Mouse (Mus musculus): ENCODE measurements at regions not wholly inside any gene's neighbourhood (a gene's known extent, or its start where the extent isn't known, plus 50 kb on each side); places are given as distances from the start of the nearest gene placed in this dataset.

DNA sequence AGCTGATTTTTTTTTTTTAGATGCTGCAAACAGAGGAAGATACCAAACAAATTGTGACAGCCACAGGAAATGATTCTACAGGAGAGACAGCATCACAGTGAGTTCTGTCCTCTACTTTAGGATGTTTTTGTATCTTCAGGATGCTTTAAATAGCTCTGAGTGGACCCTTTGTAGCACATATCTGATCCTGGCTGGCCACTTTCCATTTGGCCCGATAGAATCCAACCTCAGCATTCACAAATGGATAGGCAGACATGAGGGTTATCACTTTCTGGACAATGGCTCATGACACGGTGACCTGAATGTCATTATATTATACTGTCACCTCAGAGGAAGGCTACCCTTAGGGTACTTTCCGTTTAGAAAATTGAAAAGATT is 379.3 kb downstream of the Gm10295 start:
- DNase-seq (ENCODE audit: low spot score in 2 of 2): no peak

DNA sequence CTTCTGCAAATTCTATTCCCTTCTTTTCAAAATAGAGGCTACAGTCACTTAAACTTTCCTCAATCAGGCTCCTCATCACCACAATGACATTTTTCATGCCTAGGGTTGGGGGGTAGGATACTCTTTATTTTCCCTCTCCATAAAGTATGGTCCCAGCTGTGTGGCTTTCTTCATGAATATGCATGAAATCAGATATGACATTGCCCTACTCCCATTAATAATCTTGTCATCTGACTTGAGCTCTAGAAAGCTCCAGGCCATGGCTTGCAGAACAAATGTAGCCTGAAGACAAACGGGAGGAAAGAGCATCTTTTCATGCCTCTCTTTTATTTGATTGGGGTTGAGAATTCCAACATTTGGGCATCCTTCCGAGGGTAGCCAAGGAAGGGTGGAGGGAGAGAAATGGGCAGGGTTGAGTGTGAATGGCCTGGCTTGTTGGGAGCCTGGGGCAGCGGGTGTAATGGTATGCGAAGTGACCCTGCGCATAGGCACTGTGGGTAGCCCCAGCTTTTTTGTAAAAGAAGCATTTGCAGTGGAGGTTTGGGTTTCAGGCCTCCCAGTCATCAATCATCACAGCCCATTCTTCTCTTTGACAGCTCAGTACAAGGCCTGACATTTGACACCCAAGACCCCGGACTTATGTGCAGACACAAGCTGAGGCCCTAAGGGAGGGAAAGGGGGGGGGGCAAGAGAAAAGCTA is 379.8 kb downstream of the Gm10295 start:
- DNase-seq (ENCODE audit: low spot score in 2 of 2): no peak

GRCm38 (mm10) chr7:70952318-70952959 is 398.8 kb downstream of the Gm10295 start:
- no peak for DNase-seq (ENCODE audit: low spot score in 2 of 2)

DNA sequence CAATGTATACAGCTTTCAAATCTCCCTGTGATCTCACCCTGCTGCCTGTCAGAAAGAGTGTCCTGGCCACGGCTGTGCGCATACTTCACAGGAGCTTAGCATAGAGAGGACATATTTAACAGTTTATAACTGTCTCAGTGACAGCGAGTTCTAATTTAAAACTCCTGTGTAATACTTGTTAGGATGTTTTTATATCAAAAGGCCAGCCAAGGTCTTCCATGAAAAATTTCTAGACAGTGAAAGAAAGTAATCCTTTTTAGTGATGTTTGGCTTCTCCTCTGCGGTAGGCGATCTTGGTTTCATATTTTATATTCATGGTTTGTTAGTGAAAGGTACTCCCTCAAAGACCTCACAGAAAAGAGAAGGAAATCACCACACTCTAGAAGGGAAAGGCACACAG is 403.0 kb downstream of the Gm10295 start:
- no peak for DNase-seq (ENCODE audit: low spot score in 2 of 2)

DNA sequence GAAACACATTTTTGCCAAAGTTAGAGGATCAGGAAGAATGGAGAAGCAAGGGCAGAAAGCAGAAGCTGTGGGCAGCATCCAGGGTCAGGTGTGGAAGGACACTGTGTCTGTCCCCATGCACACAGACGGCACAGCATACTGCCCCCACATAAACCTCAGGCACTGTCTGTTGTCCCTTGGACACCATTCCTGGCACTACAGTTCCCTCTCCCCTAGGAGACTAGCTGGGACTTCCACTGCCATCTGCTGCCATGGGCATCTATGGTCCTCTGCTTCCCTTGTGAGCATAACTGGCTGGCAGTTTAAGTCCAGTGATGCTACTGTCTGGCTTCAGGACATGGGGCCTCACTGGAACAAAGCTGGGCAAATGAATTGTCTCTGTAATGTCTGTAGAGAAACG is 405.0 kb downstream of the Gm10295 start:
- DNase-seq (ENCODE audit: low spot score in 2 of 2): no peak

GRCm38 (mm10) chr7:70930911-70931310 is 420.4 kb downstream of the Gm10295 start:
- DNase-seq (ENCODE audit: low spot score in 2 of 2): no peak

GRCm38 (mm10) chr7:70929935-70930334 is 421.4 kb downstream of the Gm10295 start:
- DNase-seq (ENCODE audit: low spot score in 2 of 2): no peak

- DNase-seq (ENCODE audit: low spot score in 2 of 2): no peak
Measured at GRCm38 (mm10) chr7:70928001-70928400, 423.3 kb downstream of the Gm10295 start.

DNA sequence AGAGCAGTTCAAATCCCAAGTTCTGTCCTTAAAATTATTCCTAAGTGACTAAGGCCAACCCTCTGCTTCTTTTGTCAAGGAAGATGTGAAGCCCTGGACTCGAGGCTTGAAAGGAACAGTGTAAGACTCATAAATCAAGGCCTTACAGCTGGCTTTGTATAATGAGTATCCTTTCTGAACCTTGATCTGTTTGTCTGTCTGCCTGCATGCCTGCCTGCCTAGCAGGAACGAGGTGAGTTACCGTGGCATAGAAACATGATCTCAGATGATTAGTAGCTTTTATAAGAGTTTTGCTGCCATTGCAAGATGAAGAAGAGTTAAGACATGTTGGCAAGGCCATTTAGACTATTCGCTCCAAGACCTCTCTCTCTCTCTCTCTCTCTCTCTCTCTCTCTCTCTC is 434.3 kb downstream of the Gm10295 start:
- DNase-seq (ENCODE audit: low spot score in 2 of 2): no peak

GRCm38 (mm10) chr7:70908921-70909320 is 442.4 kb downstream of the Gm10295 start:
- no peak for DNase-seq (ENCODE audit: low spot score in 2 of 2)

- DNase-seq (ENCODE audit: low spot score in 2 of 2): no peak
Measured at GRCm38 (mm10) chr7:70891700-70892099, 459.6 kb downstream of the Gm10295 start.

DNA sequence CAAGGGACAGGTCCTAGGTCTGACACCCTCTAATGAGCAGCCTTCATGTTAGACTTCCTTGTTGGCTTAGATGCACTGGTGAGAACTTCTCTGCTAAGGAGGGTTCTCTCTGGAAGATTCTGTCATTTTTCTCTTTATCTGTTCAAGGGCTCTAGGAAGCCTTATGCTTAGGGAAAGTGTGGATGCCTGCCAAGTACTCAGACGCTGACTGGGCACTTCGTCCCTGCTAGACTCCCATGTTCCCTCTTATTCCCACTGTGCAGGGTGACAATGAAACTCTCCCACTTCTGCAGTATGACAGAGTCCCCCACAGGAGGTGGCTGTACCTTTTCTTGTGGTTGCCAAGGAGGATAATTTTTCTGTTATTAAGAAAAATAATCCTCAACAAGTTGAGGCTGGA is 470.8 kb downstream of the Gm10295 start:
- no peak for DNase-seq (ENCODE audit: low spot score in 2 of 2)

DNA sequence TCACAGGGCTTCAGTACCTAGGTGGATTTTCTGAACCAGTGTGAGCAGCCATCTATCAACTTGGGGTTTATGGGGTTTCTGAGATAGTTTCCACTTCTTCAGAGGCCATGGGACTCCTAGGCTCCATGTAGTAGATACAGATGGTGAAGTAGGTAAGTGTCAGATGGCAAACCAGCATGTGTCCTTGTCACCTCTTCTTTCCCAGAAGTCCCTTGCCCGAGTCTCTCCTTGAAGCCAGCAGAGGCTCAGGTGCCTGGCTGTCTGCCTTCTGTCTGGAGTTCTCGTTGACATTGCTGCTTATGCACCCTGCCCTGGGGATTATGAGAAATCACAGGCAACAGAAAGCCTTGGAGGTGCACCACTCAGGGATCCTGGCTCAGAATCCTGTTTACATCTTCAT is 476.9 kb downstream of the Gm10295 start:
- DNase-seq (ENCODE audit: low spot score in 2 of 2): no peak

GRCm38 (mm10) chr7:70870841-70871534 is 480.3 kb downstream of the Gm10295 start:
- DNase-seq (ENCODE audit: low spot score in 2 of 2): no peak

- DNase-seq (ENCODE audit: low spot score in 2 of 2): no peak
Measured at GRCm38 (mm10) chr7:70869125-70869524, 482.2 kb downstream of the Gm10295 start.

GRCm38 (mm10) chr7:70859957-70860356 is 491.3 kb downstream of the Gm10295 start:
- no peak for DNase-seq (ENCODE audit: low spot score in 2 of 2)

- no peak for DNase-seq (ENCODE audit: low spot score in 2 of 2)
Measured at GRCm38 (mm10) chr7:70850726-70851125, 484.2 kb upstream of the Nr2f2 start.

DNA sequence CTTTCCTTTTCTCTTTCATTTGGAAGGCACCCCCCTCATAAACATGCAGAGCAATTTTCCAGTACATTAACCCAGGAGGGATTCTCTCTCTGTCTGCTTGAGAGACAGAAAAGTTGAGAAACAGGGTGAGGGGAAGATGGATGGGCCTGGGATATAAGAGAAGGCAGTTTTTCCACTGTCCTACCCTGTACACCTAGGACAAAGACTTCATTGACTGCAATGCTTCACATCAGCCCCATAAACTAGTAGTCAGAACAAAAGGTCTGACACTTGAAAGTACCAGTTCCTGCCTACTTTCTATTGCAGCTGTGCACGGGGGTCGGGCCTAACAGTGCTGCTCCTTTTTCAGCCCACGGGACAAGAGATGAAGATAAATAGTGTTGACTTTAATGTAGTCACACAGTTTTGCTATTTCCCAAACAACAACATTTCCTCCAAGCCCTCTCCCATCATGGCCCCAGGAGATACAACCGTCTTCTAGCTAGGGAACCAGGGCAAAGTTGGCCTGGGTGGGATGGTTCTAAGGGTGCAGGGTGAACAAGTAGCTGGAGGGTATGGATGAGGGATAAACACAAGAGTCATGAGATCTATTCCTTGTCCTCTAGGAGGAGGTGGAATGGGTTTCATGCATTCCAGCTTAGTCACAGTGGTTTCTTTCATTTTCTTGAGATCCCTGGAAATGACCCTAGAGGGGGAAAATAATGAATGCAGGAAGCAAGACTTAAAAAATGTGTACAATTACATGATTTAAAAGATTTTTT is 481.7 kb upstream of the Nr2f2 start:
- no peak for DNase-seq (ENCODE audit: low spot score in 2 of 2)

DNA sequence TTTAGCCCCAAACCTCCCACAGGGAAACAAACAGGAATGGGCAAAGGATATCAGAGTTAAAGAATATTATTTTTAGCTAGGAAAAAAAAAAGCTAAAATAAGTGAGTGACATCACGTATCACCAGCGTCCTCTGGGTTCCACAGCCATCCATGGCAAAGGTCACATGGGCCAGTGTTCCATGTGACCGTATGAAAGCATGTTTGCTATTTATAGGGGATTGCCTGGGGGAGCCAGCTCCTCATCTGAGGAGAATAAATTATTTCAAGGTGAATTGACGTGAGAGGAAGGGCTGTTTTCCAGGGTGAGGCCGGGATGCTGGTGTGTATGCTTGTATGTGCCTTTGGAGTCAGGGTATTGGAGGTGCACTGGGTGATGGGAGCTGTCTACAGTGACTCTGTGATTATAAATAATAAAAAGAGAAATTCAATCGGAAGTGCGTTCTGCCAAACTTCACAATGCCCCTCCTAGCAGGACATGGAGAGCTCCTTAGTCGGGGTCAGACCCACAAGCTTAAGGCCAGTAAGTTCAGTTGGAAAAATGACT is 481.0 kb upstream of the Nr2f2 start:
- DNase-seq (ENCODE audit: low spot score in 2 of 2): no peak

GRCm38 (mm10) chr7:70846076-70846475 is 479.5 kb upstream of the Nr2f2 start:
- DNase-seq (ENCODE audit: low spot score in 2 of 2): no peak

DNA sequence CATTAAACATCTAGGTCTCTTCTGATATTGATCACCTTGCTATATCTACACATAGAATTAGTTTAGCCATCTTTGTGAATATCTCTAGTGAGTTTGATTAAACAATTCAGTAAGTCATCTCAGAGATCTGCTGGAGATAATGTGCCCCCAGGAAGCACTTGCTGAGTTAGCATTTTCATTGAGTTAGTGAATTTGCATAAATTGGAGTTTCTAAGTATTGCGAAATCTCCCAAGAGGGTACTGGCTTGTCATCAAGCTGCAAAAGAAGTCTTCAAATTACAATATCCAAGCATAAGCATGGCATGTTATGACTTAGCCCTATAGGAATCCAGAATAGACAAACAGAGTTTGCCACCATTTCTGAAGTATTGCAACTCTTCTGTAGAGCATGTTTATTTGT is 473.6 kb upstream of the Nr2f2 start:
- DNase-seq (ENCODE audit: low spot score in 2 of 2): no peak

DNA sequence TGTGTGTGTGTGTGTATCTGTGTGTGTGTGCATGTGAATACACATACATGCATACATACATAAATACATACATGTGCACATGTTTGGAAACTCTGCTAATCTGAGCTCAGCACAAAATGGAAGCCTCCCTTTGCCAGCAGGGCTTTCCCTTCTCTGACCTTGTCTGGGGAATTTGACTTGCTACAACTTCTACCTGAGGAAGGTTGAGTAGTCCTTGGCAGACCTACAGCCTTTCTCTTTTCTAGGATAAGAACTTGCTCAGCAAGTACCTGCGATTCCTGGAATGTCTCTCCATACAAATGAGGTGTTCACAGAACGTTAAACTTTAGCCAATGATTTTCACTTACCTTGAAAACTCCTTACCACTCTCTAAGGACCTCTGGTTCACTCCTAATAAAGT is 472.7 kb upstream of the Nr2f2 start:
- no peak for DNase-seq (ENCODE audit: low spot score in 2 of 2)
